Mouse (Mus musculus): ENCODE data around the gene Pwp2.
A peak's percentile ranks its signal among the peaks of the same experiment; 100 is the strongest.

The Pwp2 gene

GRCm38 (mm10) chr10:78140251-78140600 is 44.7 kb downstream of the Pwp2 start:
- DNase-seq (ENCODE audit: low read depth): no peak

DNA sequence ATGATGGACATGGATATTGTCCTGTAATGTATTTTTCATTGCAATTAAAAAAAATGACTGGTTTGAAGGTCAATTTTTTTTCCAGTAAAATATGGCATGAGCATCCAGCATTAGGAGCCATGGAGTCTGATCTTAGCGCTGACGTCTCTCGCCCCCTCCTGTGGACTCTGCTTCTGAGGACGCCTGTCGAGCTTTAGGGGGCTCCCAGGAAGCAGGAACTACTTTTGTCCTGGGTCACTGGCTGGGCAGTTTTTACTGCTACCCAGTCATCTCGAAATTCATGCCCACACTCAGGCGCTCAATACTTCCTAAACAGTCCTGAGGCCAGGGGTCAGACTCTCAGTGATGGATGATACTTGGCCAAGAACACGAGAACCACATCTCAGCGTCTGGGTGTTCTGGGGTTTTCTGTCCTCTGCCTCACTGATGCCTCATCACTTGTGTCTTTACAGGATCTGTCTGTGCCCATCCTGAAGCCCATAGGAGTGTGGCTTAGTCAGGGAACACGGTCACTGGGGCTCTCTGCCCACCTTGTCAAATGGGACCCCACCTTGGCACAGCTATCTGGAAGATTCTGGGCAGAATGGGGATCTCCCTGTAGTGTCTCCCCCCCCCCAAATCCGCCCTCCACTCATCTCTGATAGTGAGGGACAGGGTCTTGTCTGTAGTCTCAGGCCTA is 45.2 kb downstream of the Pwp2 start:
- DNase-seq (ENCODE audit: low read depth): no peak

DNA sequence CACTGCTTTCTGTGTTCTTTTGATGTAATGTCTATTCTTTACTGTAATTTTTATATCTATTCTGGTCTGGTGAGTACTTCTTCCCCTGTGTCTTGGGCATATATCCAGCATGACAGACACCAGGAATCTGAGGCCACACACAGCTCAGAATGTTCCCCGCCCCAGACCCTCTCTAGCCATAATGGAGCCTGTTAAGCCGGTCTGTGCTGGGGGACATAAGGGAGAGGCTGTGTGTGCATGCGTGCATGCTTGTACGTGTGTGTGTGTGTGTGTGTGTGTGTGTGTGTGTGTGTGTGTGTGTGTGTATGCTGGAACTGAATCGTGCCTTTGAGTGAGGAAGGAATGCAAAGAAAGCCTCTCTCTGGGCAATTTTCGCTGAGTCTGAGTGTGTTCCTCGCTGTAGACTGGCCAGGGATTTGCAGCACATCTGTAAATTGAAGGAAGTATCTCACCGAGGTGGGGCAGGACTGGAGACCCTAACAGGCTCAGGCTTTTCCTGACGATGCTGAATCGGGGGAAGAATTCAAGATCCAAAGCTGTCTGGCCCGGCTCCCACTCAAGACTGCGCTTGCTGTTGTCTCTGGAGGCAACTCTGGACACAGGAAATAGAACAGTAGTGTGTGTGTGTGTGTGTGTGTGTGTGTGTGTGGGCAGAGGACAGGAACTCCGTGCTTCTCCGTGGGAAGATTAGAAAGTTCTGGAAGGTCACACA is 46.0 kb downstream of the Pwp2 start:
- DNase-seq (ENCODE audit: low read depth): no peak

DNA sequence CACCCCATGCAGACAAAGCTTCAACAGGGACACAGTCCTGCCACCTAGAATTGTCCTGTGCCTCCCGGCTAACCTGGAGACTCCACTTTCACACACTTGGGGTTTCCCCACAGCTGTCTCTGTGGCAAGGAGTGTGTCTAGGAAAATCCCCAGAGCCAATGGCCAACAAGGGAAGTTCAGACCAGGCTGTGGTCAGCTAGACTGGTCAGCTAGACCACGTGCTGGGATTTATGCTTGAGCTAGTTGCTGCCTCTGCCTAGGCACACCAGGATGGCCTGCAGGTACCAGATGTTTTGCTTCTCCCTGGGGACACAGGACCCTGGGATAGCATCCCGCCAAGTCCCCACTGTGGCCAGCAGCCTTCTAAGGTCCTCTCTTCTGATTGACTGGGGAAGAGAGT is 47.8 kb downstream of the Pwp2 start:
- no peak for DNase-seq (ENCODE audit: low read depth)

DNA sequence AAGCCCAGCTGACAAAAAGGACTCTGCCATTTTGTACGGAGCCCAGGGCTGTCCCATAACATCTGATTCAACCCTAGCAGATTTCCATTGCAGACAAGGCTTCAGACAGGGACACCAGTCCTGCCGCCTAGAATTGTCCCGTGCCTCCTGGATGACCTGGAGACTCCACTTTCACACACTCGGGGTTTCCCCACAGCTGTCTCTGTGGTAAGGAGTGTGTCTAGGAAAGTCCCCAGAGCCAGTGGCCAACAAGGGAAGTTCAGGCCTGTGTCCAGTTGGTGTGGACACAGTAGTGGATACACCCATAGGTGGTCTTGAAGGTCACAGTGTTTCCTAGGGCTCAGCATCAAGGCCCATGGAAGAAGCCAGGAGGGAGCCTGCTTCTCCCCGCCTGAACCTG is 49.0 kb downstream of the Pwp2 start:
- DNase-seq (ENCODE audit: low read depth): no peak

GRCm38 (mm10) chr10:78134975-78135798 is 49.8 kb downstream of the Pwp2 start:
- DNase-seq (ENCODE audit: low read depth): no peak

DNA sequence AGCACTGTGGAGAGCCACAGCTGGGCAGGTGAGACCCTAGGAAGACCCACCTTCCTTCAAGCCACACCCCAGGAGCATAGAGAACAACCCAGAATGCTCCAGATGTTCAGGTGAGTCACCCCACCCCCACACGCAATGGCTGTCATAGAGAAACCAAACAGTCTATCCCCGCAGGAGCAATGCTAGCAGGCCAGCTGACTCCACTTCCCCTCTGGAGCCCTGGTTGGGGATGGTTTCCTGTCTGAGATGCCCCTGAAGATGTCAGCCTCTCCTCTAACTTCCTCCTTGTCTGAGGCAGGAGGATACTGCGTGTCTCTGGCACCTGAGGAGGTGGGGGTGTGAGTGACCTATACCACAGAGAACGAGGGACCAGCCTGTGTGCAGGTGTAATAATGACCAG is 50.5 kb downstream of the Pwp2 start:
- DNase-seq (ENCODE audit: low read depth): peak; percentile 41

- no peak for DNase-seq (ENCODE audit: low read depth)
Observed at GRCm38 (mm10) chr10:78129998-78130397, 55.0 kb downstream of the Pwp2 start.

DNA sequence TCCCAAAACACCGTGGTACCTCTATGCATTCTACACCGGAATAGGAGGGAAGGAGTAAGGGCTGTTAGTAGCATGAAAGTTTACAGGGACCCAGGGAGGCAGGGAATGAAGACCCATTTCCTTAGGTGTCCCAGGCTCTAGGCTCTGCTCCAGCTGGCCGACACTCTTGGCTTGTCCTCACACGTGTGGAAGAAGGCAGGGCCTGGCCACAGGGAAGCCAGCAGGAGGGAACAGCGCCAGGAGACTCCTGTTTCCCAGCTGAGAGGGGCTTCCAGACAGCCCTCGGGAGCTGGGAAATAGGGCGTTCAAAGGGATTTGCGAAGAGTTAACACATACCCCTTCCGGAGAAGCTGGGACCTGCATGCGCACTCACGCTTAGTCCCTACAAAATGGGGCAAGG is 55.5 kb downstream of the Pwp2 start:
- no peak for DNase-seq (ENCODE audit: low read depth)

GRCm38 (mm10) chr10:78128647-78129046 is 56.3 kb downstream of the Pwp2 start:
- no peak for DNase-seq (ENCODE audit: low read depth)

DNA sequence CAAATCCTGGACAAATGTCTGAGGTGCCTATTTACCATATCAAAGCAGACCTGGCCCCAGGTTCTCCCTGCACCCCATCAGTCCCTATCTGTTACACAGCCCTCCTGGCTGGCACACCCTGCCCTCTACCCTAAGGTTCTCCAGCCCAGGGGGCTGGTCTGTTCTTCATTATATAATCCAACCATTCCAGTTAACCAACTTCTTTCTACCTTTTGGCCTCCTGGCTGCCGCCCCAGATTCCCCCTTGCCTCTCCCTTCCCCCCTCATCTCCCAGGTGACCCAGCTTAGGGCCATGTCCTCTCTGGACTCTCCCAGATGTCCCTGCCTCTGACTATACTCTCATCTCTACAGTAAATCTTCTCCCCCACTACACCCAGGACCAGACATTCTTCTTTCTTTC is 57.0 kb downstream of the Pwp2 start:
- no peak for DNase-seq (ENCODE audit: low read depth)

DNA sequence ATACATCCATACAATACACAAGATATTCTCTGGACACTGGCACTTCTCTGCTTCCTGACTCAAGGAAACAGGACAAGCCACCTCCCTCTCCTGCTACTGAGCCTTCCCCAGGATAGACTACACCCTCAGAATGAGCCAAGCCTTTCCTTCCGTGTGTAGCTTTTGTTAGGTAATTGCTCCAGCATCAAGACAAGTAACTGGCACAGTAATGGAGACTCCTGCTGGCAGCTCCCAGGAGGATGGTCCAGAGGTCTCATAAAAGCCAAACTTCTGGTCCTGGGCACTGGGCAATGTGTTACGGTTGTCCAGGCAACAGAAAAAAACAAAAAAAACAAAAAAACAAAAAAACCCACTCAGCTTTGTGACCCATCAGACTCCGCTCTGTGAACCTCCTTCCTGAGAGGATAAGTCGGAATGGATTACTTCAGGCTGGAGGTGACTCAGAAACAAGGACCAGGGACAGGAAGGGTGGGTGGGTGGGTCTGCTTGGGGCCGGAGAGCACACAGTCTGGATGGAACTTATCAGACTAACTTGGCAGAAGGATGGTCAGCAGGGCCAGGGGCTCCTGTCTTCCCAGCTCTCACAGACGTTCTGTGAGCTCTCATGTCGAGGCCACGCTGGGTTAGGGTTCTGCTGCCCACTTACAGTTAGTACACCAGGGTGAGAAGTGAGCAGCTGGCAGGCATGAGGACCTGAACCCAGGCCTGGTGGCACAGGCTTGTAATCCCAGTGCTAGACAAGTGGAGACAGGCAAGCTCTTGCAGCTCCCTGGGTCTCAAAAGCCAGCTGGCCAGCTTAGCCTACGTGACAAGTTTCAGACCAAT is 57.7 kb downstream of the Pwp2 start:
- no peak for DNase-seq (ENCODE audit: low read depth)

DNA sequence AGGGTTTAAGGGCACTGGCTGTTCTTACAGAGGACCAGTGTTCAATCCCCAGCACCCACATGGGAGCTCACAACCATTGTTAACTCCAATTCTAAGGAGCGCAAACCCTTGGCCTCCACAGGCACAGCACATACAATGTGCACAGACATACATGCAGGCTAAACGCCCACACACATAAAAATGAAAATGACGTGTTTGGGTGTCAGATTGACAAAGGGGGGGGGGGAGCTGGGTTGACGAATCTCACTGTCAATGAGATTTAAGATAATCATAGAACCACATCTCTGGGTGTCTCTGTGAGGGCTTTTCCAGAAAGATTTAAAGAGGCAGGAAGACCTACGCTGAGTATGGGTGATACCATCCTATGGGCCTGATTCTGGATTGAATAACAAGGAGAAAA is 58.6 kb downstream of the Pwp2 start:
- no peak for DNase-seq (ENCODE audit: low read depth)

DNA sequence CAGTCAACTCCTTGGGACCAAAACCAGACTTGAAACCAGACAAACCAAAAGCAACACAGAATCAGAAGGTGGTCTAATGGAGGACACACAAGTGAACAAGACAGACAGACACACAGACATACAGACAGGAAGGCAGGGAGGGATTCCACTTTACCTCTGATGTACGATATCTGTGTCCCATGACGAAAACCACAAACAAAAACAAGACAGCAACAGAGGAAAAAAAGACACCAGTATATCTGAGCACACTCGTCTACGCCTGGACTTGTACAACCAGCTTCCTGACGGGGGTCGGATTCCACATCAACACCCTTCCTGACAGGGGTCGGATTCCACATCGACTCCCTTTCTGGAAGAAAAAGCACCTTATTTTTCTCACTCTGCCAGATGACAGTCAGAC is 59.9 kb downstream of the Pwp2 start:
- peak; percentile 63 for DNase-seq (ENCODE audit: low read depth)

DNA sequence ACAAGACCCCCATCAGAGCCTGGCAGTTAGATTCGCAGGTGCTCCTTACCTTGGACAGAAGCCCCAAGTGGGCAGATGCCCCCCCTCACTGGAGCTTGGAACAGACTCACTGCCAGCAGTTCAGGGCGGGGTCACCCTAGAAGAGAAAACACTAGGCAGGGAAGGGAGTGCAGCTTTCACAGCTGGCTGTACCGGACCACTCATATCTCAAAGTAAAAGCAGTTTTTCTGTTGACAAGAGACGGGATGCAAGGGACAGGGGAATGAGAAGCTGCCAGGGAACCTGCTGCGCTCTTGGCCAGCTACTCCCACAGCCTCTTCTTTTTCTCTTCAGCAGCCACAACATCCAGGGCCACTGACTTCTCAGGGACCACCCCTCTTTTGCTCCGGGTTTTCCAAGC is 60.8 kb downstream of the Pwp2 start:
- peak; percentile 33 for DNase-seq (ENCODE audit: low read depth)

All from naive thymus-derived CD4-positive, alpha-beta T cell, adult 2 months (primary cell).